Mouse (Mus musculus) spleen, postnatal 4 days (tissue): Measurements from ENCODE around the gene Comtd1.

Source experiments
- DNase-seq, 2 experiments: peaks; one replicate each; pipeline ENCODE4 v3.0.0; 2022; ENCODE audit warnings: low spot score in 2 of 2

Gene Comtd1

GRCm38 (mm10) chr14:21806631-21807160 is 42.1 kb downstream of the Comtd1 start:
- DNase-seq = no peak

DNA sequence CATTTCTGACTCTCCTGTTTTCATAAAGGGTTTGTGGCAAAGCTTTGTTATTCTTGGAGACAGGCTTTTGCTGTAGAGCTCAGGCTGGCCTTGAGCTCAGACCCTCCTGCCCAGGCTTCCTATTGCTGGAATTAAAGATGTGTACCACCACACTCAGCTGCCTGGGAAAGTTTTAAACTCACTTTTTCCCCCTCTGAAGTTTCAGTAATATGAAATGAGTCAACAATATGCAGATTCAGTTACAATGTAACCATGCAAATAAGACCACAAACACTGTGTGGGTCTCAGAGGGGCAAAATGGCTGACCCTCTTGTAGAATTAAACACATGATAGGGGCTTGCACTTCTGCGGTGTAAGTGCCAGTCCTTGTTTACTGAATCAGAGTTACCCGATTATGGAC is 42.6 kb downstream of the Comtd1 start:
- no peak for DNase-seq

GRCm38 (mm10) chr14:21802543-21803206 is 46.1 kb downstream of the Comtd1 start:
- peak in 1 of 2 experiments; percentile 51 for DNase-seq

- DNase-seq = no peak
These were observed 47.2 kb downstream of the Comtd1 start for GRCm38 (mm10) chr14:21801624-21802023.

- DNase-seq = no peak
These were observed 48.1 kb downstream of the Comtd1 start for GRCm38 (mm10) chr14:21800641-21801040.
